Mouse (Mus musculus): ENCODE results near the gene Ica1.

DNA sequence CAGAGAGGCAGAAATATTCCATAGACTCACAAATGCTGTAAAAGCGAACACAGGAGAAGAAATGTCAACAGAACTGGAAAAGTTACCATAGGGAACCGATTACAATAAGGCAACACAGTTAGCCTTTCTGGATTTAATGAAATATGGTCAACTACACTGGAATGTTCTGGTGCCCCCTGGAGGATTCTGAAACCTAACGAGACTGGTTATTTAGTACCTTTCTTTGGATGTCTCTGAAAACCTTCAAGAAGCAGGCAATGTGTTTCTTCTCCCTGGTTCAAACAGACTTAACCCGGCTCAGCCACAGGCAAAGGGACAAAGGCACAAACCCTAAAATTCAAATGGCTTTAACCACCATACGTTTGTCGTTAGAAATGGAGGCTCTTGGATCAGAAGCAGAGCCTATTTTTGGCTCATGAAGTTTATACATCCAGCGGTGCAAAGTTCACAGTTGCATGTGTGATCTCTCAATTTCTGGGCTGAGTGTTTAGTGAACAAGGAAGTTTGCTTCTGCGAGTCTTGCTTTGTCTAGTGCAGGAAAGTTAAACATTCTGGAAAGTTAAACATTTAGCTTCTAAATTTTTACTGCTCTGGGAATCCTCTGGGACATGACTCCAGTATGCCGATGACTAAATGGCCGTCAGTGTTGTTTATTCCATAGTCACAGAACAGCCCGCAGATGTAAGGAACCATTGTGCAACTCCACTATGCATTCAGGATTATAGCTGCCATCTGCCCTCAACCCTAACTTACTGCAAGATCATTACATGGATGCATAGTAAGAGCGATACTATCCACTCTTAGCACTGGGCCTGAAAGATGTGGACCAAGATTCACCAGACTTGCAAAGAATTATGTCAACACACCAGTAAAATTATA, 83.4 kb downstream of the Ica1 start:
- no peak for TF ChIP-seq CTCF (IDR thresholded peaks at IDR 0.05; ENCODE audit: borderline replicate concordance, extremely low read depth, insufficient read depth, insufficient read length)
- no peak for TF ChIP-seq POLR2A (IDR thresholded peaks at IDR 0.05; ENCODE audit: borderline replicate concordance, extremely low read depth, insufficient read depth, insufficient read length, poor library complexity, severe bottlenecking)

All from brain, embryonic 14.5 days (tissue).